Mouse (Mus musculus): ENCODE data around the gene Scg5.

Scg5 gene

DNA sequence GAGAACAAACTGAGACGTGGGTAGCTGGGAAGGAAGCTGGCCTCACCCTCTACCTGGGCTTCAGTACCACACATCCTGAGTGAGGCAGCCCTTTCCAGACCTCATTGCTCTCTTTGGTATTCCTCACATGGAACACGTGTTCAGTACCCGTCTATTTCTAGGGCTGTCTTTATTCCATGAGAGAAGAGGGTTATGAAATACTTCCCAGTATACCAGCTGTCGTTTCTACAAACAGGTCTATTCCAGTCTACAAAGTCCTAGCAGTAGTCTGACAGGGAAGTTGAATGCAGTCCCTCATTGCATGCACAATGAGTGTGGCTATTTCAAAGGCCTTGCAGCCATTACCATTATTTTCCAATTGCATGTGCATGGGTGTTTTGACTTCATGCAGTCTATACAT, 23.2 kb downstream of the Scg5 start:
- no peak for DNase-seq

DNA sequence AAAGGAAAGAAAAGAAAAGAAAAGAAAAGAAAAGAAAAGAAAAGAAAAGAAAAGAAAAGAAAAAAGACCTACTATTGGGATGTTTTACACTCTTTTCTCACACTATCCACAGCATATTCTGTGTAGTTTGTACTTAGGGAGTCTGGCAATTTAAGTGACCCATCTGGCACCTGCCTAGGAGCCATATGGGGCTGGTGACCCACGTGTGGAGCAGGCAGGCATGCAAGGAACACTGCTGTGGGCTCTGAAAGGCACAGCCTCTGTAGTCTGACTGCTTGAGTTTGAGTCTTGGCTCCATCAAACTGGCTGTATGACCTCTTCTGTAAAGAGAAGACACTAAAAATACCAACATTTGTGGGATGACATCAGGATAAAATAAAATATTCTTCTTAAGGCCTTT, 25.2 kb downstream of the Scg5 start:
- no peak for DNase-seq

DNA sequence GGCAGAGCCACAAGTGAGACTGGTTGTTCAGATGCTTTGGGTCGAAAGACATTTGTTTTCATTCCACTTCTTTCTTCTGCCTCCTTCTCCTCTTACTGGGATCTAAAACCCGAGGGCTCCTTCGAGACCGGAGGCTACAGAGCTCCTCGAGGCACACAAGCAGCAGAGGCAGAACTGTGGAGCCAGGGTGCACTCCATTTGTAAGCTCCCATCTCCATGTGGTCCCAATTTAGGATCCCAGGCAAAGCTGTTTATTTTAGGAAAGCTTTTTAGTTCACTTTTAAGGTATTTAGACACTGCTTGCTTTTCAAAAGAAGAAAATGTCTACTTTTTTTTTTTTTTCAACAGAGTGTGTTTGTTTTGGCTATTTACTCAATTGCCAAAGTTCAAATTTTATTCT, 28.1 kb downstream of the Scg5 start:
- no peak for DNase-seq

GRCm38 (mm10) chr2:113798605-113799004, 30.3 kb downstream of the Scg5 start:
- DNase-seq = no peak

- DNase-seq = no peak
Measured at GRCm38 (mm10) chr2:113795186-113795585, 33.7 kb downstream of the Scg5 start.

GRCm38 (mm10) chr2:113793521-113793920, 35.4 kb downstream of the Scg5 start:
- DNase-seq = no peak

DNA sequence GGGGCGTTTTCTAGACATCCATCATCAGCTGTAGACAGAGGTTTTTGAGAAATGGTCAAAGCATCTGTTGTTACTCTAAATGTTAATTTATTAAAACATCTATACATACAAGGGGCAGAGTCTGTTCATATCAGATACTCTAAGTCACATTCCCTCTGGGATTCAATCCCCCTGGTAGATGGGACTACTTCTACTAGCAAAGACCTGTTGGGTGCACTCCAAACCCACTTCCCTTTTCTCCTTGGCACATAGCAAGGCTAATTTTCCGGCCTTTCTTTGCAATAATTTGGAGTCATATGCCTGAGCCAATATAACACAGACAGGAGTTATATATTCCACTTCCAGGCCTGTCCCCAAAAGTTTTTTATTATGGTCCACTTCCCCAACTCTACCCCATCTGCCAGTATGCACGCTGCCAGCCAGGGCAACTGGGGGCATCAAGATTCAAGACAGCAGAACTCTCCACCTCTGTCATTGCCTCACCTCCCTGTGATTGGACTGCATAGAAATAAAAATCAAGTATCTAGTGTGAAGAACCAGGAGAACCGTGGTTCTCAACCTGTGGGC, 40.0 kb downstream of the Scg5 start:
- DNase-seq = no peak

DNA sequence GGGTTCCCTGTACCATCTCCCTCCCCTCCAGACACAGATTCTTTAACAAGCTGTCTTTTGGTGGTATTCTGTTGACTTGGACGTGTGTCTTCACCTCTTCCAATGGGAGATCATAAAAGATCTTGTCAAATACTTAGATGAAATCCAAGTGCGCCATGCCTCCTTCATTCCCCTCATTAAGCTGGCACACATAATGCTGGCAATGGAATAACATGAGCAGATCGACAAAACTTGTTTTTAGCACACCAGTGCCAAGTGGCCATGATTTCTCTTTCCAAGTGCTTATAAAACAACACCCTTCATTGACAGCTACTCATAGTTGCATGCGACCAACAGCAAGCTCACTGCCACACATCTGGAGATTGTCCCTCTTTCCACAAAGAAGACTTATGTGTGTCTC, 41.0 kb downstream of the Scg5 start:
- no peak for DNase-seq

GRCm38 (mm10) chr2:113784851-113785250, 44.1 kb downstream of the Scg5 start:
- no peak for DNase-seq

DNA sequence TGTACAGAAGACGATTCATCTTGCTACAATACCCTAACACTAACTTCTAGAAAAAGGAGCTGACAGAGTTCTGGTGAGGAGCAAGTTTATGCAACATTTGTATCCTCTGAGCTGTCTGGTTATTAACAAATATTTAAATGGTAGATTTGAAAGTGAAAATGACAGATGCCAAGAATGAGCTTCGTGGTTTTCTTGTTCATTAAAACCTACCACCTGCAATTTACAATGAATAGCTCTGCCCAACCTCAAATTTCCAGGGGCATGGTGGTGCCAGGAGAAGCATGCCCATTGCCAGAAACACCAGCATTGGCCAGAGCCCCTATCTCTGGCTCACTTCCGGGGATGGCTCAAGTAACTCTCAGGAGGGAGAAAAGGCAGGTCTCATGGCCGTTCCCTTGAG, 47.4 kb downstream of the Scg5 start:
- no peak for DNase-seq

GRCm38 (mm10) chr2:113781107-113781506, 47.8 kb downstream of the Scg5 start:
- DNase-seq = no peak

DNA sequence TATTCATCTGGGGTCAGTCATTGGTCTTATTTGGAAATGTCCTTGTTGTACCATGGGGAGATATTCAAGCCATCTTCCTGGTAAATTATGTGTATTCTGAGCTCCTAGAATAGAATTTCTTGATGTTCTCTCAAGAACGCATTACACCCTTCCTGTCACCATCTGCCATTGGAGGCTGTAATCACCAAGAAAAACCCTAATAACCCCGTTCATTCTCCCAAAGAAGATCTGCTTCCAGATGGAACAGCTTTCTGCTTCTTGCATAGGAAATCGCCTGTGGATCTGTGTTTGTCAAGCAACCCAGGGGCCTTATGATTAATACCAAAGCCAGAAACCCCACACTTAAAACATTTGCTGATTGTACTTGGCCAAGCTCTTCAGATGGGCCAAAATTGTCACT, 49.6 kb downstream of the Scg5 start:
- no peak for DNase-seq

- DNase-seq = no peak
Measured at GRCm38 (mm10) chr2:113778036-113778435, 50.9 kb downstream of the Scg5 start.

GRCm38 (mm10) chr2:113776297-113776696, 52.6 kb downstream of the Scg5 start:
- DNase-seq = no peak

DNA sequence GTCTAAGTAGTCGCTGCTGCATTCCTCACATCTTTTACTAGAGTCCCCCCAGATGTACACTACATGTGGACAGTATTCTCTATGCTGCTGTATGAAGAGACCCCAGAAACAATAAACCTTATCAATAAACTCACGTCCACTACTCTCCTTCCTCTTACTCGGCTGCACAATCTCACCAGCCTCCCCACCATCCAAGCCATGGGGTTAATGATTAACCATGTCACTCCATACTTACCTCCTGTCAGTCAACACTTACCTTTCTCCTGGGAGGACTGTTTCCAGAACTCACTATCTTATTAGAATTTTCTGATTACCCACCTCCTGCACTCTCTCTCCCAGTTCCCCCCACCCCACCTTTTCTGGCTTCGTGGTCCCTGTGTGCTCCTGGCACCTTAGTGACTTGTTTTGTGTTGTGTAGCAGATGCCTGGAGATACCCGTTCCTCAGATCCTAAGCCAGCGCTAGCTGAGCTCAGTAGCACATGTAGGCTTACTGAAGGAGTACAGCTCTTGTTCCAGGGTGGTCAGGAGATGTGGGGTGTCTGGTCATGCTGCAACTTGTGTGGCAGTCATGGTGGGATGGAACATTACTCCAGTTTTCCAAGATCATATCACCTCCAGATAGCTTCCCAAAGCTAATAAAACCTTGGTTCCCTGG, 54.6 kb downstream of the Scg5 start:
- DNase-seq = no peak

GRCm38 (mm10) chr2:113768541-113769303, 60.2 kb downstream of the Scg5 start:
- DNase-seq = no peak

DNA sequence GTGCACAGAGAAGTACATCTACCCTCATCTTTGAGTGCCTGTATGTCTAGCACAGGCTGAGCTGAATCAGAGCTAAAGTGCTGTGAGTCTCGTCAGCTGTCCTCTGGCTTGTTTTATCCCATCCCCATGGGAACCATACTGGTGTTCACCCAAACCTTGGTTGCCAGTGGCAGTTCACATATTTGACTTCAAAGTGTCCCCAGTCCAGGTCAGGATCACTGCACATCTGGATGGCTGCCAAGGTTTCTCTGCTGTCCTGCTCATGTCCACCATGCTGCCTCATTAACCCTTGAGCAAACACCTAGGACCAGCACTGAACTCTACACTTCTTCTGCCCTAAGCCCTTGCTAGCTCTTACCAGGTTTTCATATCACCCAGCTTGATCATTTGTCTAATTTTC, 63.0 kb downstream of the Scg5 start:
- no peak for DNase-seq

DNA sequence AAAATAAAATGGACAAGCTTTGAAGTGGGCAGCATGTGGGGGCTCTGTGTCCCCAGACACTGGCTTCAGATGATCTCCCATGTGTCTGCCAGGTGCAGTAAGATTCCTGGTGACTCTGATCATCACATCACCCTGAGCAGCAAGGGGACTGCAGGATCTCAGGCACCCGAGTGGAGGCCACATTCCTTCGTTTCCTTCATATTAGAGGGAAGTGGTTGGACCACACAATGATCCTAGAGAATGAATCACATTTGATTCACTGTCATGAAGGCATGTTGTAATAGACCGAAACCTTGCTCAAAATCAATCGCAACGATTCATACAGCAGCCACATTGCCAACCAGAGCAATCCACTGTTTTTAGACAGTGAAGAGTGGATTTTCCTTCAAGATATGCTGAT, 64.0 kb downstream of the Scg5 start:
- no peak for DNase-seq

DNA sequence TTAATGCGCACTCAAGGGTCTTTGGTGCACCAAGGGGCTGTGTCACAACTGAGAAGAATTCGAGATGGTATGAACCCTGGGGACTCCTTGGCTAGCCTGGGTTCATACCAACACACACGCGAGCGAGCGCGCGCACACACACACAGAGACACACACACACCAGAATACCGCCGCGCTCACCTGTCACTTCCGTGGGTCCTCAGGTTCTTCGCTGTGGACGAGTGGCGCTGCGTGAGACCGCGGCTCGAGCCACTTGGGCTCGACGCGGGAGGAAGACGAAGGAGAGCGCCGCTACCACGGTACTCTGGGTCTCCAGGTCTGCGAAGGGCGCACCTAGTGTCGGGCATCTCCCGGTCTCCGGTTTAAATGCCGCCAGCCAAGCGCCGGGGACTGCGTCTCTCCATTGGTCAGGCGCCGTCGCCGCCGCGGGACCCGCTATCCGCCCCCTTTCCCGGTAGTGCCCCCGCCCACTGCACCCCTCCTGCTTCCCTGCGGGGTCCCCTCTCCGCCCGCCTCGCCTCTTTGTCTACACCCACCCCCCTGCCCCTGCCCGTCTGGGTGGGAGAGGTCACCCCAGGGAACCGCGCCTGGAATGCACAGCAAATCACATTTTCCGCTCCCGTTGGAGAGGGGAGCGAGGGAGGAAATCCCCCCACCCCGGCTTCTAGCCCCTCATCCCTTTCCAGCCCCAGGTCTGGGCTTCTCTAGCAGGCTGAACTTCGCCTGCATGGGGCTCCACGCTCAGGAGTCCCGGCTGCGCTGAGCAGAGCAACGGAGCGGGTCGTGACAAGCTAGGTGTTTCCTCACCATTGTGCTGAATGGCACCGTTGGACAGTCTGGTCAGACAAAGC, 70.4 kb downstream of the Scg5 start, which contains the start of gene Grem1:
Gene Grem1 (minus strand): TSS at position 336 of the 851 bp plus-strand sequence.
- DNase-seq = no peak

- DNase-seq = no peak
Measured at GRCm38 (mm10) chr2:113757525-113758310, 71.2 kb downstream of the Scg5 start.

GRCm38 (mm10) chr2:113756924-113757524, 71.9 kb downstream of the Scg5 start:
- DNase-seq = no peak

- no peak for DNase-seq
Measured at GRCm38 (mm10) chr2:113749721-113750120, 79.2 kb downstream of the Scg5 start.

All from lung, adult 18-20 months (tissue).